Mouse (Mus musculus): Measurements from ENCODE around the gene Ctnna3.

DNA sequence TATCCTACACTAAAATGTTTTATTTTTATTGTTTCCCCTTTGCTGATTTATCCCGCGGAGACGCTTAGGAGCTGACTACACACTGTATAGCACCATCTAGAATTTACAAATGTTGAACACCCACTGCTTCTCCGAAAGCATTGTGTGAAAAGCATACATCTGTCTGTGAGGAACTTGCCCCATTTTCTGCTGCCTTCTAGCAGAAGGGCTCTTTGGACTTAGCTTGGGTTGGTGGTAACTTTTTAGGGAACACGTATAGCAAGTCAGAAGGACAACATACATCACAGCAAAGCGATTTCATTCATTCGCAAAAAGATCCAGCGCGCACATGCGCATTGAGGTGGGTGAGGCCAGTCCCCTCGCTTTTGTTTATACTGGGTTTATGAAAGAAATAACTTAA is 685.3 kb downstream of the Ctnna3 start:
- TF ChIP-seq CTCF (IDR thresholded peaks at IDR 0.05; ENCODE audit: low read depth) (no peak), EP300 (IDR thresholded peaks at IDR 0.05; ENCODE audit: low read depth) (no peak)

Data from liver, postnatal 0 days (tissue).